Mouse (Mus musculus): ENCODE data around the gene Pax6.

Gene Pax6

GRCm38 (mm10) chr2:105671116-105671797 lies 2.6 kb downstream of the Pax6 start:
- DNase-seq (ENCODE audit: low read depth, low spot score), result peak; percentile 33

- peak; percentile 31 for DNase-seq (ENCODE audit: low read depth, low spot score)
These were observed 3.3 kb downstream of the Pax6 start for GRCm38 (mm10) chr2:105671798-105672595.

GRCm38 (mm10) chr2:105672596-105672960 lies 3.9 kb downstream of the Pax6 start:
- peak; percentile 73 for DNase-seq (ENCODE audit: low read depth, low spot score)

GRCm38 (mm10) chr2:105673054-105673453 lies 4.4 kb downstream of the Pax6 start:
- no peak for DNase-seq (ENCODE audit: low read depth, low spot score)

- peak; percentile 85 for DNase-seq (ENCODE audit: low read depth, low spot score)
These were observed 4.9 kb downstream of the Pax6 start for GRCm38 (mm10) chr2:105673631-105674060.

- DNase-seq (ENCODE audit: low read depth, low spot score), result peak; percentile 73
These were observed 5.6 kb downstream of the Pax6 start for GRCm38 (mm10) chr2:105674061-105674874.

- DNase-seq (ENCODE audit: low read depth, low spot score), result peak; percentile 97
These were observed 6.4 kb downstream of the Pax6 start for GRCm38 (mm10) chr2:105674875-105675729.

GRCm38 (mm10) chr2:105675730-105676079 lies 7.0 kb downstream of the Pax6 start:
- no peak for DNase-seq (ENCODE audit: low read depth, low spot score)

GRCm38 (mm10) chr2:105676080-105676908 lies 7.6 kb downstream of the Pax6 start:
- DNase-seq (ENCODE audit: low read depth, low spot score), result peak; percentile 67

- no peak for DNase-seq (ENCODE audit: low read depth, low spot score)
These were observed 8.3 kb downstream of the Pax6 start for GRCm38 (mm10) chr2:105676909-105677433.

GRCm38 (mm10) chr2:105677434-105678105 lies 8.9 kb downstream of the Pax6 start:
- no peak for DNase-seq (ENCODE audit: low read depth, low spot score)

- DNase-seq (ENCODE audit: low read depth, low spot score), result no peak
These were observed 9.6 kb downstream of the Pax6 start for GRCm38 (mm10) chr2:105678306-105678705.

- DNase-seq (ENCODE audit: low read depth, low spot score), result no peak
These were observed 10.2 kb downstream of the Pax6 start for GRCm38 (mm10) chr2:105678880-105679321.

GRCm38 (mm10) chr2:105679331-105679730 lies 10.6 kb downstream of the Pax6 start:
- DNase-seq (ENCODE audit: low read depth, low spot score), result no peak

- peak; percentile 39 for DNase-seq (ENCODE audit: low read depth, low spot score)
These were observed 11.7 kb downstream of the Pax6 start for GRCm38 (mm10) chr2:105680146-105680998.

GRCm38 (mm10) chr2:105680999-105681710 lies 12.5 kb downstream of the Pax6 start:
- no peak for DNase-seq (ENCODE audit: low read depth, low spot score)

GRCm38 (mm10) chr2:105682011-105682501 lies 13.4 kb downstream of the Pax6 start:
- DNase-seq (ENCODE audit: low read depth, low spot score), result peak; percentile 78
